Mouse (Mus musculus): ENCODE data around the gene Olfr316.

The Olfr316 gene

GRCm38 (mm10) chr11:58804393-58804792 lies 51.9 kb downstream of the Olfr316 start:
- in situ Hi-C loops (cut with MseI, MboI): no loop called here
